Mouse (Mus musculus): Measurements from ENCODE around the gene Rex2. TPM values are rescaled to one million over a fixed set of nuclear protein-coding genes. Genes with fewer than 3 reads are reported as not detected.

Gene Rex2
- polyA plus RNA-seq (2021; fragmentation: Nextera tagmentation), result not detected in 2 replicates
- long read RNA-seq, experiment 1, result 0 reads
- long read RNA-seq, experiment 2, result 0 reads

GRCm38 (mm10) chr4:147021550-147021949 is at the start of gene Rex2:
Gene Rex2, plus strand, starts transcription at chr4:147021850.

Other genes with a start within 250 kb of the Rex2 start
- gene Gm21411, start 112.3 kb upstream of the Rex2 start, polyA plus RNA-seq (2021; fragmentation: Nextera tagmentation), result not detected in 2 replicates
- not detected in 2 replicates for gene Zfp989, start 49.9 kb upstream of the Rex2 start, polyA plus RNA-seq (2021; fragmentation: Nextera tagmentation)
- 1.6 and 1.9 TPM in 2 replicates for gene Zfp991, start 110.2 kb downstream of the Rex2 start, polyA plus RNA-seq (2021; fragmentation: Nextera tagmentation)